Mouse (Mus musculus) intestine, embryonic 16.5 days (tissue): ENCODE measurements around the gene Slc7a4. TPM values are rescaled to one million over a fixed set of nuclear protein-coding genes. Genes with fewer than 3 reads are reported as not detected.
A peak's percentile ranks its signal among the peaks of the same experiment; 100 is the strongest.

Experiments used
- ATAC-seq: fragments of 200-750 bp; cut with Nextera tagmentation; 2 replicates; pipeline ENCODE4 v1.8.0; 2017; ENCODE audit warnings: moderate TSS enrichment, moderate library complexity
- H3K27ac ChIP-seq: fragments of 300-500 bp; sonication (generic); 2 replicates; pipeline ENCODE4 v1.5.1; 2014; ENCODE audit warnings: mild to moderate bottlenecking, low read length
- H3K27me3 ChIP-seq: fragments of 300-500 bp; sonication (generic); replicated peaks from 2 replicates; pipeline ENCODE4 v1.6.1; 2014; ENCODE audit warnings: low read length, control low read depth, mixed read lengths; ENCODE audit not compliant: control insufficient read depth, insufficient read depth
- H3K36me3 ChIP-seq: fragments of 300-500 bp; sonication (generic); 2 replicates; pipeline ENCODE4 v1.6.1; 2014; ENCODE audit warnings: low read length, control low read depth; ENCODE audit not compliant: control insufficient read depth, insufficient read depth
- H3K4me1 ChIP-seq: fragments of 300-500 bp; sonication (generic); 2 replicates; pipeline ENCODE4 v1.6.1; 2014; ENCODE audit warnings: low read length, control low read depth, mixed read lengths; ENCODE audit not compliant: control insufficient read depth, insufficient read depth
- H3K4me2 ChIP-seq: fragments of 300-500 bp; sonication (generic); 2 replicates; pipeline ENCODE4 v1.6.1; 2014; ENCODE audit warnings: low read depth, low read length, control low read depth
- H3K4me3 ChIP-seq: fragments of 300-500 bp; sonication (generic); 2 replicates; pipeline ENCODE4 v1.5.1; 2014; ENCODE audit warnings: mild to moderate bottlenecking, low read length
- H3K9ac ChIP-seq: fragments of 300-500 bp; sonication (generic); 2 replicates; pipeline ENCODE4 v1.6.1; 2014; ENCODE audit warnings: low read depth, low read length
- H3K9me3 ChIP-seq: fragments of 300-500 bp; sonication (generic); 2 replicates; pipeline ENCODE4 v1.6.1; 2016; ENCODE audit warnings: low read length, control low read depth; ENCODE audit not compliant: control insufficient read depth
- WGBS: fragments of 180-500 bp; shearing (Covaris S2); extraction: QIAGEN DNeasy Blood & Tissue Kit; methylation state at CpG from one replicate; pipeline ENCODE4 v1.1.7; 2014; 5-methylcytosine and 5-hydroxymethylcytosine counted together
- polyA plus RNA-seq: library from polyadenylated mRNA; unstranded; fragments of >200 nt; fragmentation: Nextera tagmentation; extraction: Ambion mirVana; gene quantifications from 2 replicates; pipeline ENCODE4 v1.2.1, GENCODE M21; 2015

The Slc7a4 gene
- polyA plus RNA-seq, 1 experiment from 2014 or later, result 36.2 TPM

DNA sequence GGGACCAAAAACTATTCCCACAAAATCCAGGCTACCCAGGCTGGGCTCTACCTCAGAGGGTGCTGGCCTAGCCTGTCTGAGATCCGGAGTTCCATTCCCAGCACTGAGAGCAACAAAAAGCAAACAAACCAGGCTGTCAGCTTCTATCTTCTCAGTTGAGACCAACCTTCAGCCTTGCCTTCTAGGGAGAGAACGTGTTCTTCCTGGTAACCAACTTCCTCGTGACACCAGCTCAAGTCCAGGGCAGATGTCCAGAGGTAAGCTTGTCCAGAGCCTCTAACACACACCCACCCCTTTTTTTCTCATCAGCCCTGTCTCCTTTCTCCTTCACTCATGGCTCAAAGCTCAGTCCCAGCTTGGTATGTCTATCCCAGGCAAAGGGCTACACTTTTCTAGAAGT, 18.2 kb downstream of the Slc7a4 start:
- no peak for ATAC-seq
- no peak overlapping the region for H3K9ac ChIP-seq
- no peaks in the 10 kb centered on the region for H3K36me3 ChIP-seq
- no peaks in the 10 kb centered on the region for H3K9me3 ChIP-seq
- H3K27me3 ChIP-seq, result no peaks in the 10 kb centered on the region
- H3K4me3 ChIP-seq, result no peak overlapping the region
- H3K4me2 ChIP-seq, result no peak overlapping the region
- H3K4me1 ChIP-seq, result peaks cover 20% of the 10 kb centered on the region
- H3K27ac ChIP-seq, result no peak overlapping the region
- WGBS, result 51% methylated on average over 3 of the region's 3 CpGs

DNA sequence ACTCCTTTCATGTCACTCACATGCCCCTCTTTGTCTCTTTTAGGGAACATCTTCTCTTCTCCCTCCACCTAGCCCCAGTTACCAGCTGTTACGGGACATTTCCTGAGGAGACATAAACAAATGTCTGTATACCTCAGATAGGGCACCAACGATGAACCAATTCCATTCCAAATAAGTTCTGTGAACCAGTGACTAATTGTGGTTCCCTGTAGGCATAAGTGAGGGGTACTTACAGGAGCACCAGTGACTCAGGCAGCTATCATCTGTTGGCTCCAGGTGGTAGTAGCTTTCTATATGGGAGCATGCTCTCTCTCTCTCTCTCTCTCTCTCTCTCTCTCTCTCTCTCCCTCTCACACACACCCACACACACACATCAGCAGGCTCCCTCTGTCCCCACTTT, 18.8 kb downstream of the Slc7a4 start:
- Histone ChIP-seq H3K27ac (no peak overlapping the region), H3K4me3 (no peak overlapping the region), H3K36me3 (no peaks in the 10 kb centered on the region), H3K27me3 (no peaks in the 10 kb centered on the region), H3K9me3 (no peaks in the 10 kb centered on the region), H3K4me2 (no peak overlapping the region), H3K4me1 (peaks cover 23% of the 10 kb centered on the region), H3K9ac (no peak overlapping the region)
- WGBS, result 47% methylated on average over 2 of the region's 2 CpGs
- ATAC-seq, result no peak

GRCm38 (mm10) chr16:17563580-17563979, 19.4 kb downstream of the Slc7a4 start:
- Histone ChIP-seq H3K27ac (no peak overlapping the region), H3K27me3 (no peaks in the 10 kb centered on the region), H3K9me3 (no peaks in the 10 kb centered on the region), H3K9ac (no peak overlapping the region), H3K4me3 (no peak overlapping the region), H3K36me3 (no peaks in the 10 kb centered on the region), H3K4me1 (peaks cover 30% of the 10 kb centered on the region), H3K4me2 (no peak overlapping the region)
- WGBS, result 45% methylated on average over 1 of the region's 1 CpGs
- no peak for ATAC-seq

- peak; percentile 43 for ATAC-seq
- Histone ChIP-seq H3K4me2 (peak within 1 kb of the TSS; percentile 68), H3K27ac (peak within 1 kb of the TSS; percentile 65), H3K36me3 (no peaks in the 10 kb centered on the region), H3K4me1 (peaks cover 35% of the 10 kb centered on the region), H3K4me3 (peak within 1 kb of the TSS; percentile 33), H3K9ac (peak within 1 kb of the TSS; percentile 52), H3K9me3 (no peaks in the 10 kb centered on the region), H3K27me3 (no peaks in the 10 kb centered on the region)
- WGBS, result 6% methylated on average over 10 of the region's 10 CpGs
Measured at GRCm38 (mm10) chr16:17561751-17562208, 21.2 kb downstream of the Slc7a4 start, which contains the start of gene P2rx6. P2rx6 (plus strand) TSS chr16:17561885.

GRCm38 (mm10) chr16:17561128-17561750, 21.8 kb downstream of the Slc7a4 start, which contains the start of gene Lrrc74b:
Lrrc74b (minus strand) TSS chr16:17561247.
- ATAC-seq, result peak; percentile 76
- Histone ChIP-seq H3K4me3 (peak within 1 kb of the TSS; percentile 33), H3K9me3 (no peaks in the 10 kb centered on the region), H3K9ac (peak within 1 kb of the TSS; percentile 52), H3K27ac (peak within 1 kb of the TSS; percentile 65), H3K4me2 (peak within 1 kb of the TSS; percentile 68), H3K36me3 (no peaks in the 10 kb centered on the region), H3K4me1 (peaks cover 35% of the 10 kb centered on the region), H3K27me3 (no peaks in the 10 kb centered on the region)
- WGBS, result 3% methylated on average over 22 of the region's 22 CpGs

GRCm38 (mm10) chr16:17559396-17560027, 23.5 kb downstream of the Slc7a4 start:
- Histone ChIP-seq H3K4me2 (peak overlapping the region; percentile 20; the same call in 1 of the 2 replicates), H3K9me3 (no peaks in the 10 kb centered on the region), H3K27me3 (no peaks in the 10 kb centered on the region), H3K27ac (0 out of 2 replicates have a peak overlapping the region, but pooled peaks have one; percentile 10), H3K36me3 (no peaks in the 10 kb centered on the region), H3K9ac (peak overlapping the region; percentile 4), H3K4me3 (no peak overlapping the region), H3K4me1 (peaks cover 44% of the 10 kb centered on the region)
- no peak for ATAC-seq
- WGBS, result 75% methylated on average over 9 of the region's 9 CpGs

GRCm38 (mm10) chr16:17558811-17559210, 24.2 kb downstream of the Slc7a4 start:
- Histone ChIP-seq H3K4me2 (peak overlapping the region; percentile 20), H3K4me3 (no peak overlapping the region), H3K9me3 (no peaks in the 10 kb centered on the region), H3K27me3 (no peaks in the 10 kb centered on the region), H3K36me3 (no peaks in the 10 kb centered on the region), H3K27ac (no peak overlapping the region), H3K9ac (peak overlapping the region; percentile 4), H3K4me1 (peaks cover 50% of the 10 kb centered on the region)
- 0% methylated on average over 5 of the region's 5 CpGs for WGBS
- peak; percentile 19; the same call in 1 of the 2 replicates for ATAC-seq

DNA sequence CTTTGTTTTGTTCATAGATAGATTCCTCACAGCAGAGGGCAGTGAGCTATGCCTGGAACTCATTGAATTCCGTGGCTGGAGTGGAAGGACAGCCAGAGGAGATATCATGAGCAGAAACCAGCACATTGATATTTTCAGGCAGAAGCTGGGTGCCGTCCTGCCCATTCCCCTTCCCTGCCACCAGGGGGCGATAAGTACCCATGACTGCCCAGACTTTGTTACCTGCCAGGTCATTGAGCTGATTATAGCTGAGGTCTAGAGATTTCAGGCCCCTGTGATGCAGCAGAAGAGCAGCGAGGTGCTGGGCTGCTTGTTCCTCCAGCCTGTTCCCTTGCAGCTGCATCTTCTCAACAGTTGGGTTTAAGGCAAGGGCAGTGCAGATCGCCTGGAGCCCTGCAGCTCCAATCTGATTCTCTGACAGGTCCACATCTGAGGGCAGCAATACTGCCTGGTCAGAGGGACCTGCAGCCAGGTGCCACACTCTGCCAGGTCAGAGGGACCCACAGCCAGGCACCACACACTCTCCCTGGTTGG, 25.0 kb downstream of the Slc7a4 start:
- 3% methylated on average over 5 of the region's 5 CpGs for WGBS
- Histone ChIP-seq H3K27ac (no peak overlapping the region), H3K9ac (no peak overlapping the region), H3K4me2 (no peak overlapping the region), H3K4me1 (peaks cover 50% of the 10 kb centered on the region), H3K27me3 (no peaks in the 10 kb centered on the region), H3K36me3 (no peaks in the 10 kb centered on the region), H3K4me3 (no peak overlapping the region), H3K9me3 (no peaks in the 10 kb centered on the region)
- no peak for ATAC-seq

- 62% methylated on average over 4 of the region's 4 CpGs for WGBS
- H3K27ac ChIP-seq, result no peak overlapping the region
- H3K4me3 ChIP-seq, result no peak overlapping the region
- no peaks in the 10 kb centered on the region for H3K27me3 ChIP-seq
- H3K4me2 ChIP-seq, result no peak overlapping the region
- H3K9me3 ChIP-seq, result no peaks in the 10 kb centered on the region
- H3K4me1 ChIP-seq, result peaks cover 46% of the 10 kb centered on the region
- no peaks in the 10 kb centered on the region for H3K36me3 ChIP-seq
- no peak for ATAC-seq
- H3K9ac ChIP-seq, result no peak overlapping the region
Measured at GRCm38 (mm10) chr16:17556907-17557306, 26.1 kb downstream of the Slc7a4 start.
